In genomic region chr11:107479862-107480203, GRCm38 (mm10) we compare ENCODE assay signal across 8 mouse cellular contexts. TPM values are rescaled to one million over a fixed set of nuclear protein-coding genes. Genes with fewer than 3 reads are reported as not detected.
DNase-seq lines count a peak whose midpoint lies in the region; ATAC-seq and TF ChIP-seq lines count a peak whose summit lies in the region.

No protein-coding gene starts in this region.

- H3K4me1 ChIP-seq in heart, embryonic 13.5 days = peaks cover 24% of the 10 kb centered on the region
- peaks cover 4% of the 10 kb centered on the region for H3K4me1 ChIP-seq in ES-Bruce4 (ENCODE audit: control insufficient read depth, insufficient read depth, low read length)
- peaks cover 15% of the 10 kb centered on the region for H3K4me1 ChIP-seq in forebrain, embryonic 16.5 days (replicated peaks; ENCODE audit: control insufficient read depth, insufficient read depth, low read length)
- peaks cover 21% of the 10 kb centered on the region for H3K4me1 ChIP-seq in liver, postnatal 0 days (ENCODE audit: insufficient read depth)

- H3K36me3 ChIP-seq in heart, embryonic 13.5 days = peaks cover 7% of the 10 kb centered on the region
- no peaks in the 10 kb centered on the region; the same call in 1 of the 2 replicates for H3K36me3 ChIP-seq in ES-Bruce4 (ENCODE audit: control insufficient read depth, insufficient read depth, low read length, poor library complexity, severe bottlenecking)
- H3K36me3 ChIP-seq in forebrain, embryonic 16.5 days (ENCODE audit: control insufficient read depth, insufficient read depth) = no peaks in the 10 kb centered on the region
- H3K36me3 ChIP-seq in liver, postnatal 0 days (replicated peaks; ENCODE audit: insufficient read depth, low read length) = peaks cover 4% of the 10 kb centered on the region; the same call in 1 of the 2 replicates

- H3K4me2 ChIP-seq in heart, embryonic 13.5 days = peak overlapping the region; percentile 89
- H3K4me2 ChIP-seq in forebrain, embryonic 16.5 days (ENCODE audit: low read length) = peak overlapping the region; percentile 72
- H3K4me2 ChIP-seq in liver, postnatal 0 days (ENCODE audit: low read depth, low read length) = peak overlapping the region; percentile 87

- intact Hi-C loops in heart, postnatal 25 days (cut with DNase I) = no loop called here

- no peak for ATAC-seq in heart, embryonic 13.5 days (ENCODE audit: extremely low read depth, insufficient number of reproducible peaks, low FRiP score, low TSS enrichment)
- ATAC-seq in forebrain, embryonic 16.5 days = no peak
- peak; percentile 3 for ATAC-seq in liver, postnatal 0 days

- DNase-seq in heart, postnatal 25 days (ENCODE audit: low spot score) = no peak
- no peak for DNase-seq in liver, postnatal 0 days
- DNase-seq in cerebellum, adult 8-10 months = no peak
- no peak for DNase-seq in gastrocnemius, postnatal 4 days (ENCODE audit: low spot score in 2 of 2)
- no peak for DNase-seq in frontal cortex, postnatal 36 days (ENCODE audit: low spot score in 2 of 2)

- TF ChIP-seq CTCF in ES-Bruce4 (IDR thresholded peaks at IDR 0.05; ENCODE audit: low read depth, low read length) = no peak
- TF ChIP-seq CTCF in liver, postnatal 0 days (IDR thresholded peaks at IDR 0.05; ENCODE audit: low read depth) = no peak

- H3K9me3 ChIP-seq in heart, embryonic 13.5 days = no peaks in the 10 kb centered on the region
- H3K9me3 ChIP-seq in ES-Bruce4 (replicated peaks; ENCODE audit: control insufficient read depth, insufficient read depth, low read length, poor library complexity, severe bottlenecking) = no peaks in the 10 kb centered on the region
- H3K9me3 ChIP-seq in forebrain, embryonic 16.5 days (ENCODE audit: control insufficient read depth, low read length) = no peaks in the 10 kb centered on the region
- H3K9me3 ChIP-seq in liver, postnatal 0 days (ENCODE audit: low read length) = no peaks in the 10 kb centered on the region

- peak overlapping the region; percentile 98 for H3K9ac ChIP-seq in heart, embryonic 13.5 days
- peak overlapping the region; percentile 84 for H3K9ac ChIP-seq in ES-Bruce4 (ENCODE audit: low read depth, poor library complexity, severe bottlenecking)
- H3K9ac ChIP-seq in forebrain, embryonic 16.5 days (replicated peaks; ENCODE audit: low read depth, low read length) = peak overlapping the region; percentile 85
- peak overlapping the region; percentile 91 for H3K9ac ChIP-seq in liver, postnatal 0 days (replicated peaks)

- no peak for TF ChIP-seq POLR2A in ES-Bruce4 (IDR thresholded peaks at IDR 0.05; ENCODE audit: insufficient read depth, low read length)

- 1% methylated on average over 10 of the region's 10 CpGs for WGBS in heart, embryonic 13.5 days
- under 1% methylated on average over 10 of the region's 10 CpGs for WGBS in forebrain, embryonic 16.5 days
- under 1% methylated on average over 10 of the region's 10 CpGs for WGBS in liver, postnatal 0 days (ENCODE audit: insufficient replicate concordance)

- TF ChIP-seq EP300 in ES-Bruce4 (IDR thresholded peaks at IDR 0.05; ENCODE audit: insufficient read depth, low read depth, low read length) = no peak
- TF ChIP-seq EP300 in liver, postnatal 0 days (IDR thresholded peaks at IDR 0.05; ENCODE audit: low read depth) = no peak

- peak overlapping the region; percentile 85 for H3K27ac ChIP-seq in heart, embryonic 13.5 days (replicated peaks)
- no peak overlapping the region for H3K27ac ChIP-seq in ES-Bruce4 (ENCODE audit: insufficient read depth, low read length)
- H3K27ac ChIP-seq in forebrain, embryonic 16.5 days (ENCODE audit: low read length) = no peak overlapping the region
- H3K27ac ChIP-seq in liver, postnatal 0 days (ENCODE audit: low read depth) = peak overlapping the region; percentile 82

- no peaks in the 10 kb centered on the region for H3K27me3 ChIP-seq in heart, embryonic 13.5 days (replicated peaks)
- no peaks in the 10 kb centered on the region for H3K27me3 ChIP-seq in ES-Bruce4 (ENCODE audit: control insufficient read depth, insufficient read depth, low read length, poor library complexity, severe bottlenecking)
- no peaks in the 10 kb centered on the region for H3K27me3 ChIP-seq in forebrain, embryonic 16.5 days (replicated peaks; ENCODE audit: control insufficient read depth, insufficient read depth, low read length)
- no peaks in the 10 kb centered on the region for H3K27me3 ChIP-seq in liver, postnatal 0 days (ENCODE audit: insufficient read depth, low read length)

- H3K4me3 ChIP-seq in heart, embryonic 13.5 days = peak overlapping the region; percentile 89
- peak overlapping the region; percentile 90 for H3K4me3 ChIP-seq in ES-Bruce4 (ENCODE audit: low read depth, low read length)
- H3K4me3 ChIP-seq in forebrain, embryonic 16.5 days (replicated peaks; ENCODE audit: low read length) = peak overlapping the region; percentile 71
- H3K4me3 ChIP-seq in liver, postnatal 0 days (ENCODE audit: low read depth, low read length) = peak overlapping the region; percentile 92

RNA-seq across cellular contexts. Expression of gene Psmd12, which starts 0.5 kb away (rescaled TPM):
- 130 and 144 TPM in 2 replicates for polyA plus RNA-seq in heart, embryonic 13.5 days (2015; fragmentation: Nextera tagmentation; extraction: Ambion mirVana)
- 10 to 100 TPM; 84.7 to 87.4 TPM for total RNA-seq in heart, postnatal 25 days (2021)
- polyA plus RNA-seq in ES-Bruce4 (2011; ENCODE audit: insufficient read depth, insufficient read length, low read depth, missing spikeins) = 155 and 167 TPM in 2 replicates
- polyA plus RNA-seq in forebrain, embryonic 16.5 days (2015; fragmentation: Nextera tagmentation; extraction: Ambion mirVana) = 148 and 153 TPM in 2 replicates
- polyA plus RNA-seq in liver, postnatal 0 days (2015; fragmentation: Nextera tagmentation; extraction: Ambion mirVana) = 78.8 and 79.6 TPM in 2 replicates
- total RNA-seq in gastrocnemius, postnatal 4 days (2021) = 100 to 1,000 TPM in 1 of 2 experiments, 10 to 100 TPM in 1; 83.7 to 107 TPM

RNA-seq across cellular contexts. Expression of gene Pitpnc1, which starts 9.3 kb away (rescaled TPM):
- polyA plus RNA-seq in heart, embryonic 13.5 days (2015; fragmentation: Nextera tagmentation; extraction: Ambion mirVana) = 9.3 and 9.9 TPM in 2 replicates
- 10 to 100 TPM; 65.1 to 72.6 TPM for total RNA-seq in heart, postnatal 25 days (2021)
- polyA plus RNA-seq in ES-Bruce4 (2011; ENCODE audit: insufficient read depth, insufficient read length, low read depth, missing spikeins) = 25.4 and 27.1 TPM in 2 replicates
- polyA plus RNA-seq in forebrain, embryonic 16.5 days (2015; fragmentation: Nextera tagmentation; extraction: Ambion mirVana) = 51.3 and 51.6 TPM in 2 replicates
- polyA plus RNA-seq in liver, postnatal 0 days (2015; fragmentation: Nextera tagmentation; extraction: Ambion mirVana) = 6.8 and 9.1 TPM in 2 replicates
- 10 to 100 TPM; 53.0 to 58.2 TPM for total RNA-seq in gastrocnemius, postnatal 4 days (2021)

Comparison
In these comparisons a context has a peak if more than half of its experiments do, and no peak if none do; other contexts are left out.
1. H3K27ac ChIP-seq: peak in heart, embryonic 13.5 days (single experiment) and liver, postnatal 0 days (single experiment); none in ES-Bruce4 (single experiment) and forebrain, embryonic 16.5 days (single experiment).
2. Peak in every context shown above with its lines, with median percentiles within 50 percentile points of each other: H3K4me2 ChIP-seq, H3K4me3 ChIP-seq and H3K9ac ChIP-seq.